Mouse (Mus musculus): ENCODE data around the gene Map3k13. TPM values are rescaled to one million over a fixed set of nuclear protein-coding genes. Genes with fewer than 3 reads are reported as not detected.
A peak's percentile ranks its signal among the peaks of the same experiment; 100 is the strongest.

Gene Map3k13
- total and polyA plus RNA-seq, 3 experiments = 0.23 to 0.82 TPM; not detected in 1

GRCm38 (mm10) chr16:21836311-21837072, 42.3 kb downstream of the Map3k13 start:
- no peak for TF ChIP-seq SIN3A (IDR thresholded peaks at IDR 0.05; ENCODE audit: low read length)
- TF ChIP-seq GATA1 (IDR thresholded peaks at IDR 0.05; ENCODE audit: low read depth, low read length) = no peak
- no peak for TF ChIP-seq ZMIZ1 (IDR thresholded peaks at IDR 0.05; ENCODE audit: low read depth, low read length)
- peak in 1 of 3 experiments; percentile 47; a peak in 2 of 6 replicates for TF ChIP-seq CTCF (IDR thresholded peaks at IDR 0.05 in 2 of 3, conservative IDR thresholded peaks at IDR 0.05 in 1 of 3; ENCODE audit: control insufficient read depth in 1 of 3, insufficient read depth in 1 of 3, low read depth in 2 of 3, low read length in 3 of 3, poor library complexity in 1 of 3, severe bottlenecking in 1 of 3)
- peak; percentile 45 for TF ChIP-seq SMC3 (IDR thresholded peaks at IDR 0.05; ENCODE audit: low read depth, low read length)
- TF ChIP-seq RAD21 (IDR thresholded peaks at IDR 0.05; ENCODE audit: low read depth, low read length) = peak; percentile 59
- H3K79me2 ChIP-seq (ENCODE audit: control insufficient read depth, insufficient read depth, low read length, poor library complexity) = no peaks in the 10 kb centered on the region
- H3K36me3 ChIP-seq (ENCODE audit: control insufficient read depth in 1 of 2, insufficient read depth in 2 of 2, low read length in 2 of 2) = no peaks in the 10 kb centered on the region
- no peak overlapping the region for H3K27ac ChIP-seq (ENCODE audit: control insufficient read depth, low read depth, low read length)
- no peaks in the 10 kb centered on the region for H3K27me3 ChIP-seq (ENCODE audit: control insufficient read depth in 1 of 2, insufficient read depth in 2 of 2, low read length in 2 of 2)
- DNase-seq (ENCODE audit: low read depth, low spot score) = peak; percentile 19
- H3K4me3 ChIP-seq (ENCODE audit: control insufficient read depth in 1 of 2, insufficient read depth in 1 of 2, low read depth in 2 of 2, low read length in 2 of 2) = no peak overlapping the region
- H3K9ac ChIP-seq (ENCODE audit: control insufficient read depth, low read depth, low read length, poor library complexity, severe bottlenecking) = no peak overlapping the region
- no peaks in the 10 kb centered on the region for H3K4me1 ChIP-seq (ENCODE audit: control insufficient read depth in 1 of 2, insufficient read depth in 2 of 2, low read length in 2 of 2)
- H3K9me3 ChIP-seq (replicated peaks; ENCODE audit: insufficient read depth, low read length) = no peaks in the 10 kb centered on the region

GRCm38 (mm10) chr16:21837694-21838093, 43.5 kb downstream of the Map3k13 start:
- no peaks in the 10 kb centered on the region for H3K9me3 ChIP-seq (replicated peaks; ENCODE audit: insufficient read depth, low read length)
- H3K79me2 ChIP-seq (ENCODE audit: control insufficient read depth, insufficient read depth, low read length, poor library complexity) = no peaks in the 10 kb centered on the region
- no peaks in the 10 kb centered on the region for H3K27me3 ChIP-seq (ENCODE audit: control insufficient read depth in 1 of 2, insufficient read depth in 2 of 2, low read length in 2 of 2)
- no peak overlapping the region for H3K4me3 ChIP-seq (ENCODE audit: control insufficient read depth in 1 of 2, insufficient read depth in 1 of 2, low read depth in 2 of 2, low read length in 2 of 2)
- DNase-seq (ENCODE audit: low read depth, low spot score) = no peak
- H3K4me1 ChIP-seq (ENCODE audit: control insufficient read depth in 1 of 2, insufficient read depth in 2 of 2, low read length in 2 of 2) = no peaks in the 10 kb centered on the region
- no peaks in the 10 kb centered on the region for H3K36me3 ChIP-seq (ENCODE audit: control insufficient read depth in 1 of 2, insufficient read depth in 2 of 2, low read length in 2 of 2)
- peak; percentile 56 for TF ChIP-seq ZNF384 (IDR thresholded peaks at IDR 0.05; ENCODE audit: low read depth, low read length)
- no peak for TF ChIP-seq MYB (IDR thresholded peaks at IDR 0.05; ENCODE audit: low read depth, low read length)
- no peak for TF ChIP-seq USF2 (IDR thresholded peaks at IDR 0.05; ENCODE audit: borderline replicate concordance in 1 of 2, insufficient read depth in 1 of 2, low read depth in 1 of 2, low read length in 2 of 2)
- TF ChIP-seq UBTF (IDR thresholded peaks at IDR 0.05; ENCODE audit: borderline replicate concordance, insufficient read depth, low read depth, low read length) = no peak
- no peak for TF ChIP-seq EP300 (IDR thresholded peaks at IDR 0.05; ENCODE audit: low read depth in 1 of 2, low read length in 2 of 2)
- no peak overlapping the region for H3K9ac ChIP-seq (ENCODE audit: control insufficient read depth, low read depth, low read length, poor library complexity, severe bottlenecking)
- no peak overlapping the region for H3K27ac ChIP-seq (ENCODE audit: control insufficient read depth, low read depth, low read length)

Data from MEL (cell line).